Mouse (Mus musculus): Measurements from ENCODE around the gene Tnk1.

DNA sequence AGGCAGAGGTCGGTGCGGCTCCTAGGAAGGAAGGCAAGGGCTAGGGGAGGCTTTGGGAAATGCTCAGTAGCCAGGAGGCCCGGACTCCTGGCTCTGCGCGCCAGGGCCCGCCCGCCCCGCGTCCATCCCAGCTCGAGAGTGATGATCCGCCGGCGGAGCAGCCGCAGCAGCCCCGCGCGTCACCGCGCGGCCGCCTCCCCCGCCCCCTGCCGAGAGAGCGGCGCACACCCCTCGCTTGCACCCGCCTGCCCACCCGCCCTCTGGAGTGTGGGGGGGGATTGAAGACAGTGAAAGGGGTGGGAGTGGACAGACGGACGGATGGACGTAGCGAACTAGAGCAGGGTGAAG lies 21.0 kb downstream of the Tnk1 start, which contains the start of gene Nlgn2:
- TF ChIP-seq CTCF (conservative IDR thresholded peaks at IDR 0.05; ENCODE audit: low read length) (no peak), POU5F1 (IDR thresholded peaks at IDR 0.05; ENCODE audit: borderline replicate concordance, low read length) (no peak)
